Mouse (Mus musculus) C2C12 (cell line): ENCODE results near the gene Gpr15.

ENCODE experiments used
- CTCF ChIP-seq: IDR thresholded peaks from one replicate; pipeline ENCODE4 v1.5.1; 2011; ENCODE audit not compliant: control insufficient read depth, insufficient read depth, insufficient read length
- USF1 ChIP-seq: IDR thresholded peaks from one replicate; pipeline ENCODE4 v1.6.1; 2011; ENCODE audit warnings: low read depth, mild to moderate bottlenecking, control low read depth, moderate library complexity

DNA sequence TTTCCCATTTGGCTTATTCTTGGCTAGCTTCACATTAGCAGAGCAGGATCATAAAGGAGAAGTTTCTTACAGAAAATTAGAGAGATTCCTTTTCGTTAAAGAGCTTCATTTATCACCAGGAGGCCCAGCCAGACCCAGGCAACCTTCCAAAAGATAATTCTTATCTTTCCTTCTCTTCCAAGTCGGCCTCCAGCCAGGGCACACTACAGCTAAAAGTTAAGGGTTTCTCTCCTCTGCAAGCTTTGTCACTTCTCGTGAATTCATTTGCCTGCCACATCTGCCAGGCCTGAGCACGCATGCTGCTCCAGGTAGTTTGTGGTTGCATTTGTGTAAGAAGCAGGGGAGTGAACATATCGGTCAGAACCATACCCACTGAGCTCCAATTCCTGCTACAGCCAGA is 49.6 kb downstream of the Gpr15 start:
- TF ChIP-seq CTCF (no peak), USF1 (no peak)
